Mouse (Mus musculus): Measurements from ENCODE around the gene Spire2.

DNA sequence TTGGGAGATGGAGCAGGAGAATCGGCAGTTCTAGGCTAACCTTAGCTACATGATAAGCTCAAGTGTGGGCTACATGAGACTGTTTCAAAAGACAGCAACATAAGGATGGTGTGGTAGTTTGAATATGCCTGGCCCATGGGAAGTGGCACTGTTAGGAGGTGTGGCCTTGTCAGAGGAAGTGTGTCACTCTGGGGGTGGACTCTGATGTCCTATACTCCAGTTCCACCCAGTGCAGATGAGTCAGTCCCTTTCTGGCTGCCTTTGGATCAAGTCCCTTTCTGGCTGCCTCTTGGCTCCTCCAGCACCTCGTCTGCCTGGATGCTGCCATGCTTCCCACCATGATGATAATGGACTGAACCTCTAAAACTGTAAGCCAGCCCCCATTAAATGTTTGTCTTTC is 39.7 kb upstream of the Spire2 start:
- TF ChIP-seq CTCF (IDR thresholded peaks at IDR 0.05; ENCODE audit: insufficient read depth, low read depth, low read length) (no peak), POLR2A (IDR thresholded peaks at IDR 0.05; ENCODE audit: insufficient read depth, low read depth, low read length) (no peak)

Measured in olfactory bulb, adult 2 months (tissue).